Mouse (Mus musculus) cerebellum, adult 2 months (tissue): ENCODE measurements around the gene Dlg1. TPM values are rescaled to one million over a fixed set of nuclear protein-coding genes. Genes with fewer than 3 reads are reported as not detected.

Experiments used
- DNase-seq, 2 experiments: peaks; one replicate each; pipeline ENCODE4 v3.0.0; 2021
- H3K27ac ChIP-seq: fragments of 200-500 bp; 2 replicates; pipeline ENCODE4 v1.5.1; 2012; ENCODE audit warnings: low read length, control low read depth, inconsistent platforms; ENCODE audit not compliant: insufficient read depth
- H3K27me3 ChIP-seq: fragments of 200-500 bp; 2 replicates; pipeline ENCODE4 v1.6.1; 2012; ENCODE audit warnings: inconsistent platforms, mild to moderate bottlenecking, low read length, moderate library complexity; ENCODE audit not compliant: control insufficient read depth, insufficient read depth
- H3K4me1 ChIP-seq: fragments of 200-500 bp; 2 replicates; pipeline ENCODE4 v1.6.1; 2011; ENCODE audit warnings: low read length; ENCODE audit not compliant: control insufficient read depth, insufficient read depth
- H3K4me3 ChIP-seq: fragments of 200-500 bp; replicated peaks from 2 replicates; pipeline ENCODE3; 2011; ENCODE audit warnings: mild to moderate bottlenecking, low read depth, low read length, control low read depth; ENCODE audit not compliant: insufficient read depth
- CTCF ChIP-seq: fragments of 200-500 bp; IDR thresholded peaks from 2 replicates; pipeline ENCODE4 v1.5.1; 2011; ENCODE audit warnings: low read depth, mild to moderate bottlenecking, control low read depth, low read length, moderate library complexity, borderline replicate concordance; ENCODE audit not compliant: insufficient read depth
- POLR2A ChIP-seq: fragments of 200-500 bp; IDR thresholded peaks from 2 replicates; pipeline ENCODE4 v1.6.1; 2011; ENCODE audit warnings: low read length, control low read depth, borderline replicate concordance; ENCODE audit not compliant: insufficient read depth
- WGBS: fragments of 180-500 bp; shearing (Covaris S2); methylation state at CpG from one replicate; pipeline ENCODE4 v1.1.7; 2018; 5-methylcytosine and 5-hydroxymethylcytosine counted together
- polyA plus RNA-seq: library from polyadenylated mRNA; depleted of rRNA; stranded (reverse); fragments of >200 nt; gene quantifications from 2 replicates; pipeline ENCODE4 v1.2.3, GENCODE M21; 2012

Gene Dlg1
- polyA plus RNA-seq, 1 experiment = 82.2 TPM

GRCm38 (mm10) chr16:31875391-31875790 is 212.1 kb downstream of the Dlg1 start:
- Histone ChIP-seq H3K27me3 (no peaks in the 10 kb centered on the region), H3K4me1 (peaks cover 46% of the 10 kb centered on the region), H3K4me3 (no peak overlapping the region), H3K27ac (peak overlapping the region; percentile 77)
- TF ChIP-seq CTCF = no peak
- no peak for TF ChIP-seq POLR2A
- 92% methylated on average over 4 of the region's 4 CpGs for WGBS
- DNase-seq = peak in 1 of 2 experiments; percentile 40

- no peaks in the 10 kb centered on the region for H3K27me3 ChIP-seq
- 7% methylated on average over 10 of the region's 10 CpGs for WGBS
- no peak overlapping the region for H3K4me3 ChIP-seq
- TF ChIP-seq CTCF = no peak
- TF ChIP-seq POLR2A = no peak
- peak overlapping the region; percentile 88 for H3K27ac ChIP-seq
- peaks cover 46% of the 10 kb centered on the region for H3K4me1 ChIP-seq
- peak; percentile 78 to 93 for DNase-seq
Observed at GRCm38 (mm10) chr16:31876386-31876785, 213.1 kb downstream of the Dlg1 start.

- H3K27ac ChIP-seq = no peak overlapping the region; the same call in 1 of the 2 replicates
- TF ChIP-seq POLR2A (no peak), CTCF (no peak)
- no peak overlapping the region for H3K4me3 ChIP-seq
- no peaks in the 10 kb centered on the region for H3K27me3 ChIP-seq
- peaks cover 50% of the 10 kb centered on the region for H3K4me1 ChIP-seq
- peak in 1 of 2 experiments; percentile 24 for DNase-seq
- 59% methylated on average over 6 of the region's 6 CpGs for WGBS
Observed at GRCm38 (mm10) chr16:31878052-31878451, 214.8 kb downstream of the Dlg1 start.

- DNase-seq = peak; percentile 75 to 81
- Histone ChIP-seq H3K27ac (no peak within 1 kb of the TSS; the same call in 1 of the 2 replicates), H3K4me3 (no peak within 1 kb of the TSS), H3K4me1 (peaks cover 56% of the 10 kb centered on the region), H3K27me3 (no peaks in the 10 kb centered on the region)
- TF ChIP-seq CTCF = peak; percentile 76
- TF ChIP-seq POLR2A = no peak
- 25% methylated on average over 21 of the region's 21 CpGs for WGBS
Observed at GRCm38 (mm10) chr16:31878573-31879257, 215.5 kb downstream of the Dlg1 start, which contains the start of gene Meltf. TSS of gene Meltf (plus strand) at chr16:31878810.

GRCm38 (mm10) chr16:31880146-31880840 is 217.1 kb downstream of the Dlg1 start:
- WGBS = 69% methylated on average over 8 of the region's 8 CpGs
- H3K4me3 ChIP-seq = no peak overlapping the region
- no peaks in the 10 kb centered on the region for H3K27me3 ChIP-seq
- no peak overlapping the region for H3K27ac ChIP-seq
- DNase-seq = peak; percentile 41 to 43
- TF ChIP-seq CTCF = no peak
- no peak for TF ChIP-seq POLR2A
- peaks cover 55% of the 10 kb centered on the region for H3K4me1 ChIP-seq

GRCm38 (mm10) chr16:31882381-31882908 is 219.2 kb downstream of the Dlg1 start:
- Histone ChIP-seq H3K27ac (no peak overlapping the region), H3K4me1 (peaks cover 38% of the 10 kb centered on the region), H3K4me3 (no peak overlapping the region), H3K27me3 (no peaks in the 10 kb centered on the region)
- DNase-seq = no peak
- 82% methylated on average over 9 of the region's 9 CpGs for WGBS
- no peak for TF ChIP-seq POLR2A
- TF ChIP-seq CTCF = no peak

GRCm38 (mm10) chr16:31883302-31883701 is 220.1 kb downstream of the Dlg1 start:
- TF ChIP-seq POLR2A = no peak
- no peak for TF ChIP-seq CTCF
- no peak for DNase-seq
- no peak overlapping the region for H3K27ac ChIP-seq
- peaks cover 30% of the 10 kb centered on the region for H3K4me1 ChIP-seq
- H3K27me3 ChIP-seq = no peaks in the 10 kb centered on the region
- WGBS = 77% methylated on average over 14 of the region's 14 CpGs
- no peak overlapping the region for H3K4me3 ChIP-seq

GRCm38 (mm10) chr16:31883902-31884301 is 220.7 kb downstream of the Dlg1 start:
- Histone ChIP-seq H3K27me3 (no peaks in the 10 kb centered on the region), H3K4me3 (no peak overlapping the region), H3K27ac (no peak overlapping the region), H3K4me1 (peaks cover 24% of the 10 kb centered on the region)
- WGBS = 54% methylated on average over 6 of the region's 6 CpGs
- no peak for DNase-seq
- TF ChIP-seq CTCF (no peak), POLR2A (no peak)
